Mouse (Mus musculus) heart, postnatal 36 days (tissue): ENCODE measurements around the gene Pgm2l1. TPM values are rescaled to one million over a fixed set of nuclear protein-coding genes. Genes with fewer than 3 reads are reported as not detected.

ENCODE experiments used
- total RNA-seq, 2 experiments: library from RNA; stranded (reverse); gene quantifications; 2 replicates each; pipeline ENCODE4 v1.2.3; 2021

Pgm2l1 gene
- total RNA-seq, 2 experiments from 2014 or later: 6.4 to 8.6 TPM

Other genes with a start within 250 kb of the Pgm2l1 start
- gene Rnf169, start 246.9 kb upstream of the Pgm2l1 start, total RNA-seq: 10 to 100 TPM in 1 of 2 experiments, 1 to 10 TPM in 1; 9.0 to 10.8 TPM
- gene Chrdl2, start 221.2 kb upstream of the Pgm2l1 start, total RNA-seq: under 1 TPM in 1 of 2 experiments, not detected in 1; 0.38 TPM
- gene Pold3, start 105.8 kb upstream of the Pgm2l1 start, total RNA-seq: 10 to 100 TPM in 1 of 2 experiments, 1 to 10 TPM in 1; 9.0 to 14.0 TPM
- 1 to 10 TPM; 5.5 to 5.7 TPM for gene Lipt2, start 68.1 kb upstream of the Pgm2l1 start, total RNA-seq
- gene Kcne3, start 50.9 kb upstream of the Pgm2l1 start, total RNA-seq: under 1 TPM; 0.81 to 1.00 TPM
- gene P4ha3, start 58.1 kb downstream of the Pgm2l1 start, total RNA-seq: under 1 TPM; 0.27 to 0.58 TPM
- gene C2cd3, start 144.8 kb downstream of the Pgm2l1 start, total RNA-seq: 1 to 10 TPM; 7.8 to 9.5 TPM
- 10 to 100 TPM; 35.6 to 37.2 TPM for gene Ppme1, start 144.9 kb downstream of the Pgm2l1 start, total RNA-seq
- gene Ucp3, start 245.6 kb downstream of the Pgm2l1 start, total RNA-seq: 100 to 1,000 TPM in 1 of 2 experiments, 10 to 100 TPM in 1; 72.3 to 103 TPM